Mouse (Mus musculus) adrenal gland, adult (tissue): Measurements from ENCODE around the gene Ranbp10.
A peak's percentile ranks its signal among the peaks of the same experiment; 100 is the strongest.

Experiments
- DNase-seq, 2 experiments: peaks; one replicate each; pipeline ENCODE4 v3.0.0; 2022 to 2023; ENCODE audit warnings: low spot score in 1 of 2; ENCODE audit not compliant: inconsistent age in 2 of 2

The Ranbp10 gene

GRCm38 (mm10) chr8:105826861-105827848, at the start of gene Ranbp10, which contains the start of gene Tsnaxip1:
Ranbp10 (minus strand) TSS chr8:105827350.
Tsnaxip1 (plus strand) TSS chr8:105827731.
- DNase-seq, result peak; percentile 97 to 99

GRCm38 (mm10) chr8:105874301-105874700, 47.2 kb upstream of the Ranbp10 start:
- DNase-seq, result peak in 1 of 2 experiments; percentile 68

- DNase-seq, result no peak
Observed at GRCm38 (mm10) chr8:105866364-105867029, 39.3 kb upstream of the Ranbp10 start.

GRCm38 (mm10) chr8:105861951-105862350, 34.8 kb upstream of the Ranbp10 start:
- DNase-seq, result peak in 1 of 2 experiments; percentile 76

- peak; percentile 97 to 98 for DNase-seq
Observed at GRCm38 (mm10) chr8:105860143-105860981, 33.2 kb upstream of the Ranbp10 start, which contains the start of gene Nutf2. Nutf2 (plus strand) TSS chr8:105860580.

- DNase-seq, result peak in 1 of 2 experiments; percentile 56
Observed at GRCm38 (mm10) chr8:105859314-105859713, 32.2 kb upstream of the Ranbp10 start.

GRCm38 (mm10) chr8:105858495-105858894, 31.3 kb upstream of the Ranbp10 start:
- DNase-seq, result no peak

GRCm38 (mm10) chr8:105856168-105856835, 29.2 kb upstream of the Ranbp10 start:
- no peak for DNase-seq

- peak; percentile 70 to 76 for DNase-seq
Observed at GRCm38 (mm10) chr8:105855248-105856167, 28.4 kb upstream of the Ranbp10 start.

GRCm38 (mm10) chr8:105854715-105855216, 27.6 kb upstream of the Ranbp10 start, which contains the start of gene Thap11:
Thap11 (plus strand) TSS chr8:105855132.
- DNase-seq, result peak; percentile 93 to 97

GRCm38 (mm10) chr8:105854303-105854702, 27.2 kb upstream of the Ranbp10 start:
- peak in 1 of 2 experiments; percentile 42 for DNase-seq

GRCm38 (mm10) chr8:105853178-105853577, 26.0 kb upstream of the Ranbp10 start, which contains the start of gene Cenpt:
Cenpt (minus strand) TSS chr8:105853278.
- DNase-seq, result peak in 1 of 2 experiments; percentile 44

GRCm38 (mm10) chr8:105852146-105852729, 25.1 kb upstream of the Ranbp10 start:
- peak; percentile 28 to 65 for DNase-seq

- DNase-seq, result peak; percentile 89 to 97
Observed at GRCm38 (mm10) chr8:105851651-105852143, 24.5 kb upstream of the Ranbp10 start.

GRCm38 (mm10) chr8:105850611-105851010, 23.5 kb upstream of the Ranbp10 start:
- no peak for DNase-seq

GRCm38 (mm10) chr8:105850014-105850413, 22.9 kb upstream of the Ranbp10 start:
- no peak for DNase-seq

GRCm38 (mm10) chr8:105846678-105847077, 19.5 kb upstream of the Ranbp10 start:
- no peak for DNase-seq

GRCm38 (mm10) chr8:105839209-105839608, 12.1 kb upstream of the Ranbp10 start:
- no peak for DNase-seq
